Mouse (Mus musculus): ENCODE results near the gene Olfr398.

- no peak for TF ChIP-seq CTCF (IDR thresholded peaks at IDR 0.05; ENCODE audit: low read depth, low read length)
- no peak for TF ChIP-seq POLR2A (IDR thresholded peaks at IDR 0.05; ENCODE audit: borderline replicate concordance, low read depth, low read length)
These were observed 53.8 kb downstream of the Olfr398 start, which contains the start of gene Olfr23 for GRCm38 (mm10) chr11:73936377-73936776.

Measured in bone marrow macrophage, adult 2 months (primary cell).